Mouse (Mus musculus) erythroblast, embryonic 14.5 days (primary cell): Measurements from ENCODE around the gene Ctsh.

Source experiments
- GATA1 ChIP-seq: IDR thresholded peaks from 2 replicates; pipeline ENCODE4 v1.6.1; 2012; ENCODE audit warnings: low read length, inconsistent platforms, mixed read lengths
- TAL1 ChIP-seq: IDR thresholded peaks from 3 replicates; pipeline ENCODE4 v1.6.1; 2012; ENCODE audit warnings: low read length, inconsistent platforms, mixed read lengths

DNA sequence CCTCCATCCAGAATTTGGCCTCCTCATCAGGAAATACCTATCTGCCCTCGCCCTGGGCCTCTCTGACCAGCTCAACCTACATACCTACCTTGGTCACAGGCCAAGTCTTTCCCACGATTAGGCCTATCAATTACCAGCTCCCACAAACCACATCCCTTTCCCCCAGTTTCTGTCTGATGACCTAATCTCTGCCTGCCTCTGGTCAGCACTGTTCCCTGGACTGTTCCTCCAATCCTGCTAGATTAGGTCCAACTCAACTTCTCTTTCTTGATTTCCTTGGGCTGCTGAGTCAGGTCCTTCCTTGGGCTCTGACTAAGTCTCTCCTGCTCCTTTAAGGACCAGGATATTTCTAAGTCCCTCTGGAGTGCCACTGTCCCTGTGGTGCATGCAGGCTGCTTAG lies 13.4 kb downstream of the Ctsh start:
- TF ChIP-seq TAL1 = no peak
- TF ChIP-seq GATA1 = no peak
